Mouse (Mus musculus): ENCODE results near the gene Ddx51.

- TF ChIP-seq POLR2A (IDR thresholded peaks at IDR 0.05; ENCODE audit: insufficient read depth, low read depth, low read length) (no peak), CTCF (IDR thresholded peaks at IDR 0.05; ENCODE audit: insufficient read depth, low read depth, low read length) (no peak)
These were observed 6.4 kb downstream of the Ddx51 start for GRCm38 (mm10) chr5:110659682-110660081.

Measured in olfactory bulb, adult 2 months (tissue).